11 mouse cellular contexts compared by ENCODE assay signal in genomic region chr7:97679239-97679638, GRCm38 (mm10). TPM values are rescaled to one million over a fixed set of nuclear protein-coding genes. Genes with fewer than 3 reads are reported as not detected.
A peak's percentile ranks its signal among the peaks of the same experiment; 100 is the strongest.
DNase-seq lines count a peak whose midpoint lies in the region; ATAC-seq and TF ChIP-seq lines count a peak whose summit lies in the region.
"Had no signal": no experiment of that assay in that cellular context is flagged by ENCODE, and none has a peak within 500 bp of the region (broad histone marks: within the 10 kb centered on the region; RNA-seq: fewer than 3 reads in every experiment).

No protein-coding gene starts in this region.

- no peaks in the 10 kb centered on the region for H3K4me1 ChIP-seq in cerebellum, adult 2 months (ENCODE audit: control insufficient read depth, insufficient read depth, low read length)
- H3K4me1 ChIP-seq: hindbrain, embryonic 15.5 days; limb, embryonic 12.5 days; neural tube, embryonic 12.5 days had no signal

- H3K4me3 ChIP-seq in cerebellum, adult 2 months (replicated peaks; ENCODE audit: insufficient read depth, low read depth, low read length): no peak overlapping the region
- H3K4me3 ChIP-seq in left cerebral cortex, adult 2 months: no peak overlapping the region
- H3K4me3 ChIP-seq: hindbrain, embryonic 15.5 days; limb, embryonic 12.5 days; neural tube, embryonic 12.5 days had no signal

- ATAC-seq in cerebellum, adult (ENCODE audit: insufficient number of reproducible peaks, low FRiP score, low TSS enrichment): no peak
- peak; percentile 76 for ATAC-seq in megakaryocyte progenitor cell, adult 5-6 weeks (replicated peaks; ENCODE audit: poor library complexity)

- intact Hi-C loops in left cerebral cortex, adult 2 months (cut with DNase I): loop anchor here (5.0 kb wide), 2 partner anchors 97 to 252 kb away; no protein-coding TSS in a partner anchor
- intact Hi-C loops in left cerebral cortex, postnatal 36 days (cut with DNase I): loop anchor here (10.0 kb wide), 1 partner anchor 254 kb away; no protein-coding TSS in a partner anchor

- no peaks in the 10 kb centered on the region for H3K27me3 ChIP-seq in cerebellum, adult 2 months (ENCODE audit: control insufficient read depth, insufficient read depth, low read length)
- H3K27me3 ChIP-seq: hindbrain, embryonic 15.5 days; limb, embryonic 12.5 days; neural tube, embryonic 12.5 days had no signal

- no peak overlapping the region for H3K27ac ChIP-seq in cerebellum, adult 2 months (ENCODE audit: insufficient read depth, low read length)
- no peak overlapping the region for H3K27ac ChIP-seq in left cerebral cortex, adult 2 months
- H3K27ac ChIP-seq: hindbrain, embryonic 15.5 days; limb, embryonic 12.5 days; neural tube, embryonic 12.5 days had no signal

- peak; percentile 23; the same call in 1 of the 2 replicates for TF ChIP-seq CTCF in cerebellum, adult 2 months (IDR thresholded peaks at IDR 0.05; ENCODE audit: borderline replicate concordance, insufficient read depth, low read depth, low read length)
- peak; percentile 70 for TF ChIP-seq CTCF in left cerebral cortex, adult 2 months (IDR thresholded peaks at IDR 0.05)

- WGBS in cerebellum, adult 2 months: 5% methylated on average over 1 of the region's 1 CpGs

- no peak for TF ChIP-seq POLR2A in cerebellum, adult 2 months (IDR thresholded peaks at IDR 0.05; ENCODE audit: borderline replicate concordance, insufficient read depth, low read length)

- DNase-seq in cerebellum, adult 2 months: no peak
- DNase-seq in left cerebral cortex, adult 2 months (ENCODE audit: extremely low spot score in 1 of 2, low spot score in 2 of 2): no peak
- DNase-seq in left cerebral cortex, postnatal 36 days (ENCODE audit: low spot score in 2 of 2): no peak
- DNase-seq in R1 (ENCODE audit: low read depth, low spot score): peak; percentile 25
- no peak for DNase-seq in left cerebral cortex, adult 9 months (ENCODE audit: low spot score in 2 of 2)
- no peak for DNase-seq in urinary bladder, adult 18-20 months (ENCODE audit: low spot score in 2 of 2)

RNA-seq across cellular contexts. Expression of gene Clns1a, which starts 17.2 kb away (rescaled TPM):
- polyA plus RNA-seq in cerebellum, adult 2 months (2012; rRNA removed): 85.0 and 91.3 TPM in 2 replicates
- 10 to 100 TPM; 82.2 to 84.6 TPM for total RNA-seq in left cerebral cortex, adult 2 months (2021)
- total RNA-seq in left cerebral cortex, postnatal 36 days (2021): 10 to 100 TPM; 78.8 to 84.4 TPM
- 165 and 166 TPM in 2 replicates for total RNA-seq in megakaryocyte progenitor cell, adult 5-6 weeks (2015)
- total RNA-seq in megakaryocyte progenitor cell, adult 5-6 weeks (2017): 163 and 168 TPM in 2 replicates

RNA-seq across cellular contexts. Expression of gene Aqp11, which starts 58.9 kb away (rescaled TPM):
- 13.9 and 14.4 TPM in 2 replicates for polyA plus RNA-seq in cerebellum, adult 2 months (2012; rRNA removed)
- total RNA-seq in left cerebral cortex, adult 2 months (2021): 10 to 100 TPM; 22.3 to 23.6 TPM
- total RNA-seq in left cerebral cortex, postnatal 36 days (2021): 10 to 100 TPM; 22.1 to 23.3 TPM
- 4.1 and 4.3 TPM in 2 replicates for total RNA-seq in megakaryocyte progenitor cell, adult 5-6 weeks (2015)
- total RNA-seq in megakaryocyte progenitor cell, adult 5-6 weeks (2017): 2.9 and 3.9 TPM in 2 replicates

Comparison
In these comparisons a context has a peak if more than half of its experiments do, and no peak if none do; other contexts are left out.
1. RNA of gene Aqp11, which starts 58.9 kb away (total RNA-seq): 22.3 to 23.6 TPM in left cerebral cortex, adult 2 months and 22.1 to 23.3 TPM in left cerebral cortex, postnatal 36 days; 2.9 to 4.3 TPM in megakaryocyte progenitor cell, adult 5-6 weeks; every median in the first group is over 4 times any median in the second.